23 mouse cellular contexts compared by ENCODE assay signal in the genomic region with DNA sequence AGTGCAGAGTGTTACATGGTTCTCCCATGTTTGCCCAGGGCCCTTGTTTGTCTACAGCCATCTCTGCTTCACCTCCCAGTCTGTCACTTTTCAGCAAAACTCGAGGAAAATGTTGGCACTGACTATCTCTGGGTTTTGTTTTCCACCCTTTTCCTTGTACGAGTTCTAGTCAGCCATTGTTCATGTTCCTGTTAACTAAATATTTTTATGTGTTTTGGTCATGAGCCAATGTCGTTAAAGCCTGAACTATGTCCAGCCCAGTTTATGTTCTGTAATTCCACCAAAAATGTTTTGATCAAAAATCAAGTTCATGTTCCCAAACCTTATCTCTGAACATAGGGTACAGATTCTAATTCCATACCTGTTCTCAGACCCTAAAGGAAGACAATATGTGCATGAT. TPM values are rescaled to one million over a fixed set of nuclear protein-coding genes. Genes with fewer than 3 reads are reported as not detected.
DNase-seq lines count a peak whose midpoint lies in the region; ATAC-seq and TF ChIP-seq lines count a peak whose summit lies in the region.
"Had no signal": no experiment of that assay in that cellular context is flagged by ENCODE, and none has a peak within 500 bp of the region (broad histone marks: within the 10 kb centered on the region; RNA-seq: fewer than 3 reads in every experiment).

No protein-coding gene starts in this region.

- no peak overlapping the region for H3K4me3 ChIP-seq in heart, embryonic 12.5 days
- H3K4me3 ChIP-seq in heart, embryonic 11.5 days (ENCODE audit: low read depth, low read length): no peak overlapping the region
- no peak overlapping the region for H3K4me3 ChIP-seq in kidney, embryonic 16.5 days (ENCODE audit: low read length)
- H3K4me3 ChIP-seq in lung, embryonic 16.5 days (ENCODE audit: low read length): no peak overlapping the region
- no peak overlapping the region for H3K4me3 ChIP-seq in small intestine, adult 2 months (ENCODE audit: low read depth, low read length)

- no peaks in the 10 kb centered on the region for H3K27me3 ChIP-seq in heart, embryonic 12.5 days (replicated peaks)
- no peaks in the 10 kb centered on the region for H3K27me3 ChIP-seq in heart, embryonic 11.5 days (ENCODE audit: control insufficient read depth, insufficient read depth, low read length)
- H3K27me3 ChIP-seq in kidney, embryonic 16.5 days (ENCODE audit: insufficient read depth, low read length): no peaks in the 10 kb centered on the region
- no peaks in the 10 kb centered on the region for H3K27me3 ChIP-seq in lung, embryonic 16.5 days (ENCODE audit: control insufficient read depth, insufficient read depth, low read depth, low read length)
- no peaks in the 10 kb centered on the region for H3K27me3 ChIP-seq in small intestine, adult 2 months (ENCODE audit: control insufficient read depth, insufficient read depth, low read length)
- H3K27me3 ChIP-seq: hindbrain, embryonic 15.5 days had no signal

- H3K4me2 ChIP-seq in heart, embryonic 12.5 days: no peak overlapping the region
- H3K4me2 ChIP-seq in heart, embryonic 11.5 days: no peak overlapping the region
- no peak overlapping the region for H3K4me2 ChIP-seq in kidney, embryonic 16.5 days (replicated peaks; ENCODE audit: low read depth, low read length)
- H3K4me2 ChIP-seq in lung, embryonic 16.5 days (ENCODE audit: low read depth, low read length): peak overlapping the region; percentile 92; the same call in 1 of the 2 replicates

- no peak for DNase-seq in kidney, adult 18-20 months
- no peak for DNase-seq in lung, postnatal 10 days
- no peak for DNase-seq in layer of hippocampus, adult 9-10 months (ENCODE audit: low spot score)
- DNase-seq: adrenal gland, postnatal 25 days; cerebellum, adult 11 months; cerebellum, postnatal 14 days; heart, adult 18-20 months; heart, postnatal 4 days; kidney, postnatal 25 days; liver; retina, postnatal 1 day; right cerebral cortex, postnatal 4 days had no signal

- peaks cover 28% of the 10 kb centered on the region for H3K4me1 ChIP-seq in heart, embryonic 12.5 days (replicated peaks)
- H3K4me1 ChIP-seq in heart, embryonic 11.5 days (ENCODE audit: control insufficient read depth, insufficient read depth, low read length): peaks cover 24% of the 10 kb centered on the region
- H3K4me1 ChIP-seq in kidney, embryonic 16.5 days (ENCODE audit: insufficient read depth, low read length): peaks cover 32% of the 10 kb centered on the region
- peaks cover 29% of the 10 kb centered on the region for H3K4me1 ChIP-seq in lung, embryonic 16.5 days (replicated peaks; ENCODE audit: control insufficient read depth, insufficient read depth, low read length)
- H3K4me1 ChIP-seq in small intestine, adult 2 months (ENCODE audit: control insufficient read depth, insufficient read depth, insufficient read length, low read length): peaks cover 14% of the 10 kb centered on the region; the same call in 1 of the 2 replicates

- ATAC-seq in heart, embryonic 12.5 days (ENCODE audit: insufficient number of reproducible peaks, low FRiP score): no peak
- no peak for ATAC-seq in heart, embryonic 11.5 days (replicated peaks; ENCODE audit: insufficient number of reproducible peaks, low FRiP score, low TSS enrichment)
- no peak for ATAC-seq in kidney, embryonic 16.5 days (ENCODE audit: low FRiP score, low TSS enrichment)
- ATAC-seq in lung, embryonic 16.5 days (ENCODE audit: low read depth): no peak
- ATAC-seq: intestine, postnatal 0 days; midbrain, embryonic 16.5 days had no signal

- no peaks in the 10 kb centered on the region for H3K9me3 ChIP-seq in heart, embryonic 12.5 days (replicated peaks)
- H3K9me3 ChIP-seq in heart, embryonic 11.5 days (replicated peaks; ENCODE audit: control insufficient read depth, low read length): no peaks in the 10 kb centered on the region
- no peaks in the 10 kb centered on the region for H3K9me3 ChIP-seq in kidney, embryonic 16.5 days (ENCODE audit: low read length)
- H3K9me3 ChIP-seq in lung, embryonic 16.5 days (ENCODE audit: control insufficient read depth, low read length): no peaks in the 10 kb centered on the region
- H3K9me3 ChIP-seq: G1E; hindbrain, embryonic 15.5 days had no signal

- 58% methylated on average over 3 of the region's 3 CpGs for WGBS in heart, embryonic 12.5 days
- WGBS in heart, embryonic 11.5 days (ENCODE audit: insufficient replicate concordance): 61% methylated on average over 3 of the region's 3 CpGs
- WGBS in kidney, embryonic 16.5 days: 53% methylated on average over 3 of the region's 3 CpGs
- 16% methylated on average over 3 of the region's 3 CpGs for WGBS in lung, embryonic 16.5 days
- 10% methylated on average over 3 of the region's 3 CpGs for WGBS in small intestine, adult 2 months

- 0 out of 2 replicates have a peak overlapping the region, but pooled peaks have one; percentile 0 for H3K27ac ChIP-seq in heart, embryonic 12.5 days (ENCODE audit: poor library complexity, severe bottlenecking)
- H3K27ac ChIP-seq in heart, embryonic 11.5 days (ENCODE audit: low read depth, low read length): no peak overlapping the region
- H3K27ac ChIP-seq in kidney, embryonic 16.5 days (ENCODE audit: low read length): peak overlapping the region; percentile 67; the same call in 1 of the 2 replicates
- H3K27ac ChIP-seq in lung, embryonic 16.5 days (ENCODE audit: low read length): peak overlapping the region; percentile 98
- 0 out of 2 replicates have a peak overlapping the region, but pooled peaks have one; percentile 29 for H3K27ac ChIP-seq in small intestine, adult 2 months (ENCODE audit: insufficient read depth, low read depth, low read length)

- no peak overlapping the region for H3K9ac ChIP-seq in heart, embryonic 12.5 days
- H3K9ac ChIP-seq in heart, embryonic 11.5 days (ENCODE audit: low read depth, low read length): no peak overlapping the region
- no peak overlapping the region for H3K9ac ChIP-seq in kidney, embryonic 16.5 days (replicated peaks; ENCODE audit: low read length)
- H3K9ac ChIP-seq in lung, embryonic 16.5 days (ENCODE audit: low read length): peak overlapping the region; percentile 17; the same call in 1 of the 2 replicates

- TF ChIP-seq CTCF in small intestine, adult 2 months (IDR thresholded peaks at IDR 0.05; ENCODE audit: extremely low read depth, insufficient read length, insufficient replicate concordance, low read depth, low read length): no peak

- H3K36me3 ChIP-seq in heart, embryonic 12.5 days: no peaks in the 10 kb centered on the region
- no peaks in the 10 kb centered on the region for H3K36me3 ChIP-seq in heart, embryonic 11.5 days (ENCODE audit: control insufficient read depth, insufficient read depth, low read length)
- H3K36me3 ChIP-seq in kidney, embryonic 16.5 days (ENCODE audit: insufficient read depth, low read length): no peaks in the 10 kb centered on the region
- no peaks in the 10 kb centered on the region for H3K36me3 ChIP-seq in lung, embryonic 16.5 days (ENCODE audit: control insufficient read depth, insufficient read depth, low read length)
- H3K36me3 ChIP-seq in small intestine, adult 2 months (ENCODE audit: control insufficient read depth, insufficient read depth, low read length): no peaks in the 10 kb centered on the region

- no peak for TF ChIP-seq POLR2A in small intestine, adult 2 months (IDR thresholded peaks at IDR 0.05; ENCODE audit: low read depth, low read length)

RNA-seq across cellular contexts. Expression of gene Ctps, which starts 1.6 kb away (rescaled TPM):
- 119 and 122 TPM in 2 replicates for polyA plus RNA-seq in heart, embryonic 12.5 days (2016; fragmentation: Nextera tagmentation; extraction: Ambion mirVana)
- polyA plus RNA-seq in heart, embryonic 11.5 days (2014; fragmentation: Nextera tagmentation; extraction: Ambion mirVana): 107 and 119 TPM in 2 replicates
- polyA plus RNA-seq in kidney, embryonic 16.5 days (2015; fragmentation: Nextera tagmentation; extraction: Ambion mirVana): 73.7 and 79.0 TPM in 2 replicates
- polyA plus RNA-seq in lung, embryonic 16.5 days (2015; fragmentation: Nextera tagmentation; extraction: Ambion mirVana): 64.8 and 70.0 TPM in 2 replicates
- polyA plus RNA-seq in small intestine, adult 2 months (2012; rRNA removed): 1.5 and 1.9 TPM in 2 replicates

RNA-seq across cellular contexts. Expression of gene Gm8439, which starts 16.9 kb away (rescaled TPM):
- polyA plus RNA-seq in heart, embryonic 12.5 days (2016; fragmentation: Nextera tagmentation; extraction: Ambion mirVana): not detected in 2 replicates
- polyA plus RNA-seq in heart, embryonic 11.5 days (2014; fragmentation: Nextera tagmentation; extraction: Ambion mirVana): 0.59 TPM in 1 of 2 replicates, not detected in the other
- not detected in 2 replicates for polyA plus RNA-seq in kidney, embryonic 16.5 days (2015; fragmentation: Nextera tagmentation; extraction: Ambion mirVana)
- polyA plus RNA-seq in lung, embryonic 16.5 days (2015; fragmentation: Nextera tagmentation; extraction: Ambion mirVana): not detected in 2 replicates
- polyA plus RNA-seq in small intestine, adult 2 months (2012; rRNA removed): not detected in 2 replicates
- polyA plus RNA-seq: embryonic facial prominence, embryonic 14.5 days; forebrain, embryonic 11.5 days; G1E; hindbrain, embryonic 15.5 days; intestine, postnatal 0 days; midbrain, embryonic 16.5 days had no signal

RNA-seq across cellular contexts. Expression of gene Slfnl1, which starts 39.7 kb away (rescaled TPM):
- not detected in 2 replicates for polyA plus RNA-seq in heart, embryonic 12.5 days (2016; fragmentation: Nextera tagmentation; extraction: Ambion mirVana)
- 0.24 TPM in 1 of 2 replicates, not detected in the other for polyA plus RNA-seq in heart, embryonic 11.5 days (2014; fragmentation: Nextera tagmentation; extraction: Ambion mirVana)
- polyA plus RNA-seq in kidney, embryonic 16.5 days (2015; fragmentation: Nextera tagmentation; extraction: Ambion mirVana): not detected in 2 replicates
- not detected in 2 replicates for polyA plus RNA-seq in lung, embryonic 16.5 days (2015; fragmentation: Nextera tagmentation; extraction: Ambion mirVana)
- not detected in 2 replicates for polyA plus RNA-seq in small intestine, adult 2 months (2012; rRNA removed)
- polyA plus RNA-seq: embryonic facial prominence, embryonic 14.5 days; forebrain, embryonic 11.5 days; G1E; intestine, postnatal 0 days; midbrain, embryonic 16.5 days had no signal

Comparison
In these comparisons a context has a peak if more than half of its experiments do, and no peak if none do; other contexts are left out.
1. RNA of gene Ctps, which starts 1.6 kb away (polyA plus RNA-seq): 119 to 122 TPM in heart, embryonic 12.5 days, 107 to 119 TPM in heart, embryonic 11.5 days, 73.7 to 79.0 TPM in kidney, embryonic 16.5 days and 64.8 to 70.0 TPM in lung, embryonic 16.5 days; 1.5 to 1.9 TPM in small intestine, adult 2 months; every median in the first group is over 10 times any median in the second.